ENCODE assay signal across 8 mouse cellular contexts in the genomic region with DNA sequence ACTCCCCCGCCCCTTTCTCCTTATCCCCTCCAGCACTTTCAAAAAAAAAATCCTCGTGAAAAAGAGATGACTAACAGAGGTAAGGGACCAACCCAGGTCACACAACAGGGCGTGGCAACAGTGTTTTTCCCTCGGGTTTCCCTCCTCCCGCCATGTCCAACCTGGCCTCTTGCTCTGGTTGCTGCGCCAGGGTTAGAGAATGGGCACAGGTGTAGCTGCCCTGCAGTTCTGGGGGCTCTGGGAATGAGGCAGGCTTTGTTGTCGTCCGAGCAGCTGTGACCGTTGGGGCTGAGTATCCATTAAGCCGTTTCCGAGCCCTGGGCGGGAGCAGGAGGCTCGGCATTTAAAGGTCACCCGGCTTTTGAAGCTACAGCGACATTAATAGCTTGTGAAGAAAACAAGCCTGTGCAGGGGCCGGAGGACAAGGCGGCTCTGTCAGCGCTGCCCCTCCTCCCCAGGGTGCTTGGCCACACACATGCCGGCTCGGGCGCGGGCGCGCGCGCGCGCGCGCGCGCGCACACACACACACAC. TPM values are rescaled to one million over a fixed set of nuclear protein-coding genes. Genes with fewer than 3 reads are reported as not detected.
DNase-seq lines count a peak whose midpoint lies in the region; ATAC-seq and TF ChIP-seq lines count a peak whose summit lies in the region.

No protein-coding gene starts in this region.

- H3K4me2 ChIP-seq in embryonic facial prominence, embryonic 14.5 days (ENCODE audit: low read depth, low read length), result peak overlapping the region; percentile 74
- peak overlapping the region; percentile 77 for H3K4me2 ChIP-seq in heart, embryonic 16.5 days (ENCODE audit: low read depth, low read length)

- peak overlapping the region; percentile 46 for H3K4me3 ChIP-seq in ES-Bruce4 (ENCODE audit: low read depth, low read length)
- peak overlapping the region; percentile 34 for H3K4me3 ChIP-seq in embryonic facial prominence, embryonic 14.5 days (ENCODE audit: low read depth, low read length)
- H3K4me3 ChIP-seq in heart, embryonic 16.5 days (ENCODE audit: low read length), result peak overlapping the region; percentile 48
- H3K4me3 ChIP-seq in lung, adult 2 months (replicated peaks; ENCODE audit: extremely low read depth, low read depth, low read length), result peak overlapping the region; percentile 55

- no peaks in the 10 kb centered on the region for H3K9me3 ChIP-seq in ES-Bruce4 (replicated peaks; ENCODE audit: control insufficient read depth, insufficient read depth, low read length, poor library complexity, severe bottlenecking)
- H3K9me3 ChIP-seq in embryonic facial prominence, embryonic 14.5 days (ENCODE audit: control insufficient read depth, low read length), result no peaks in the 10 kb centered on the region
- H3K9me3 ChIP-seq in heart, embryonic 16.5 days (replicated peaks; ENCODE audit: control insufficient read depth, low read length), result no peaks in the 10 kb centered on the region

- no peak for TF ChIP-seq POLR2A in ES-Bruce4 (IDR thresholded peaks at IDR 0.05; ENCODE audit: insufficient read depth, low read length)
- TF ChIP-seq POLR2A in lung, adult 2 months (IDR thresholded peaks at IDR 0.05; ENCODE audit: borderline replicate concordance, extremely low read depth, low read depth, low read length), result 0 out of 2 replicates have a peak, but pooled peaks have one; percentile 5

- H3K27me3 ChIP-seq in ES-Bruce4 (ENCODE audit: control insufficient read depth, insufficient read depth, low read length, poor library complexity, severe bottlenecking), result no peaks in the 10 kb centered on the region
- H3K27me3 ChIP-seq in embryonic facial prominence, embryonic 14.5 days (replicated peaks; ENCODE audit: control insufficient read depth, insufficient read depth, low read length), result no peaks in the 10 kb centered on the region
- H3K27me3 ChIP-seq in heart, embryonic 16.5 days (ENCODE audit: control insufficient read depth, insufficient read depth, low read length), result no peaks in the 10 kb centered on the region

- no peaks in the 10 kb centered on the region for H3K36me3 ChIP-seq in ES-Bruce4 (ENCODE audit: control insufficient read depth, insufficient read depth, low read length, poor library complexity, severe bottlenecking)
- no peaks in the 10 kb centered on the region for H3K36me3 ChIP-seq in embryonic facial prominence, embryonic 14.5 days (ENCODE audit: control insufficient read depth, insufficient read depth, low read length)
- no peaks in the 10 kb centered on the region for H3K36me3 ChIP-seq in heart, embryonic 16.5 days (ENCODE audit: control insufficient read depth, insufficient read depth)

- peak; percentile 95 for TF ChIP-seq EP300 in ES-Bruce4 (IDR thresholded peaks at IDR 0.05; ENCODE audit: insufficient read depth, low read depth, low read length)

- peak overlapping the region; percentile 55 for H3K9ac ChIP-seq in ES-Bruce4 (ENCODE audit: low read depth, poor library complexity, severe bottlenecking)
- H3K9ac ChIP-seq in embryonic facial prominence, embryonic 14.5 days (ENCODE audit: low read depth, low read length), result peak overlapping the region; percentile 54
- peak overlapping the region; percentile 76 for H3K9ac ChIP-seq in heart, embryonic 16.5 days (ENCODE audit: low read length)

- no peak for TF ChIP-seq CTCF in ES-Bruce4 (IDR thresholded peaks at IDR 0.05; ENCODE audit: low read depth, low read length)
- no peak for TF ChIP-seq CTCF in lung, adult 2 months (IDR thresholded peaks at IDR 0.05; ENCODE audit: insufficient read depth, low read length)

- peaks cover 9% of the 10 kb centered on the region for H3K4me1 ChIP-seq in ES-Bruce4 (ENCODE audit: control insufficient read depth, insufficient read depth, low read length)
- H3K4me1 ChIP-seq in embryonic facial prominence, embryonic 14.5 days (ENCODE audit: control insufficient read depth, insufficient read depth, low read length), result peaks cover 61% of the 10 kb centered on the region
- peaks cover 68% of the 10 kb centered on the region for H3K4me1 ChIP-seq in heart, embryonic 16.5 days (ENCODE audit: control insufficient read depth, insufficient read depth, low read length)
- peaks cover 38% of the 10 kb centered on the region for H3K4me1 ChIP-seq in lung, adult 2 months (ENCODE audit: control insufficient read depth, insufficient read depth, low read length)

- DNase-seq in adrenal gland, postnatal 10 days, result peak; percentile 83
- peak; percentile 90 for DNase-seq in embryonic facial prominence, embryonic 14.5 days (ENCODE audit: low spot score)
- DNase-seq in kidney, postnatal 14 days, result peak; percentile 89
- peak; percentile 63 for DNase-seq in lung, adult 2 months
- DNase-seq in retina, adult 2 months (ENCODE audit: low read depth, low spot score), result peak; percentile 77

- 4% methylated on average over 16 of the region's 33 CpGs for WGBS in embryonic facial prominence, embryonic 14.5 days
- under 1% methylated on average over 33 of the region's 33 CpGs for WGBS in heart, embryonic 16.5 days
- WGBS in lung, adult 2 months, result 3% methylated on average over 18 of the region's 33 CpGs

- peak overlapping the region; percentile 39 for H3K27ac ChIP-seq in ES-Bruce4 (ENCODE audit: insufficient read depth, low read length)
- peak overlapping the region; percentile 78 for H3K27ac ChIP-seq in embryonic facial prominence, embryonic 14.5 days (replicated peaks; ENCODE audit: low read depth, low read length)
- H3K27ac ChIP-seq in heart, embryonic 16.5 days (ENCODE audit: low read length), result peak overlapping the region; percentile 97

- ATAC-seq in embryonic facial prominence, embryonic 14.5 days (ENCODE audit: low read depth), result peak; percentile 42
- ATAC-seq in heart, embryonic 16.5 days (replicated peaks; ENCODE audit: extremely low read depth, insufficient read depth, low FRiP score), result peak; percentile 34
- ATAC-seq in granulocyte monocyte progenitor cell, adult 5-6 weeks (replicated peaks; ENCODE audit: poor library complexity, severe bottlenecking), result no peak

RNA-seq across cellular contexts. Expression of gene Mrps23, which starts 43.1 kb away (rescaled TPM):
- 67.9 and 107 TPM in 2 replicates for polyA plus RNA-seq in ES-Bruce4 (2011; ENCODE audit: insufficient read depth, insufficient read length, low read depth, missing spikeins)
- 100 to 1,000 TPM; 175 to 192 TPM for total RNA-seq in adrenal gland, postnatal 10 days (2021)
- 55.6 and 59.4 TPM in 2 replicates for polyA plus RNA-seq in embryonic facial prominence, embryonic 14.5 days (2014; fragmentation: Nextera tagmentation; extraction: Ambion mirVana)
- polyA plus RNA-seq in heart, embryonic 16.5 days (2015; fragmentation: Nextera tagmentation; extraction: Ambion mirVana), result 97.6 and 105 TPM in 2 replicates
- polyA plus RNA-seq in lung, adult 2 months (2012; rRNA removed), result 23.3 and 39.0 TPM in 2 replicates
- total RNA-seq in granulocyte monocyte progenitor cell, adult 5-6 weeks (2014; fragmentation: Nextera tagmentation), result 69.0 and 88.8 TPM in 2 replicates
- total RNA-seq in granulocyte monocyte progenitor cell, adult 5-6 weeks (2017), result 54.9 and 57.7 TPM in 2 replicates

Comparison
In these comparisons a context has a peak if more than half of its experiments do, and no peak if none do; other contexts are left out.
1. H3K27ac ChIP-seq: peak in every context shown above with its lines; median percentile 97 in heart, embryonic 16.5 days; 78 in embryonic facial prominence, embryonic 14.5 days; 39 in ES-Bruce4.